Mouse (Mus musculus): ENCODE measurements around the gene 4932438H23Rik.

4932438H23Rik gene

GRCm38 (mm10) chr16:91095022-91095421 is at the start of gene 4932438H23Rik:
Gene 4932438H23Rik (minus strand): TSS chr16:91095122.
- no peak for DNase-seq

GRCm38 (mm10) chr16:91140991-91141630 is 46.2 kb upstream of the 4932438H23Rik start:
- no peak for DNase-seq

GRCm38 (mm10) chr16:91140457-91140856 is 45.5 kb upstream of the 4932438H23Rik start:
- DNase-seq, result no peak

GRCm38 (mm10) chr16:91140056-91140455 is 45.1 kb upstream of the 4932438H23Rik start:
- no peak for DNase-seq

- no peak for DNase-seq
Observed at GRCm38 (mm10) chr16:91139481-91139880, 44.6 kb upstream of the 4932438H23Rik start.

GRCm38 (mm10) chr16:91138736-91139135 is 43.8 kb upstream of the 4932438H23Rik start:
- no peak for DNase-seq

- DNase-seq, result no peak
Observed at GRCm38 (mm10) chr16:91138151-91138550, 43.2 kb upstream of the 4932438H23Rik start.

- DNase-seq, result no peak
Observed at GRCm38 (mm10) chr16:91136607-91137006, 41.7 kb upstream of the 4932438H23Rik start.

GRCm38 (mm10) chr16:91129916-91130315 is 35.0 kb upstream of the 4932438H23Rik start:
- no peak for DNase-seq

GRCm38 (mm10) chr16:91128431-91128830 is 33.5 kb upstream of the 4932438H23Rik start:
- DNase-seq, result no peak

- DNase-seq, result no peak
Observed at GRCm38 (mm10) chr16:91126734-91127524, 32.0 kb upstream of the 4932438H23Rik start.

- DNase-seq, result no peak
Observed at GRCm38 (mm10) chr16:91124256-91124655, 29.3 kb upstream of the 4932438H23Rik start.

GRCm38 (mm10) chr16:91123821-91124220 is 28.9 kb upstream of the 4932438H23Rik start:
- DNase-seq, result no peak

- no peak for DNase-seq
Observed at GRCm38 (mm10) chr16:91119879-91120278, 25.0 kb upstream of the 4932438H23Rik start.

- DNase-seq, result no peak
Observed at GRCm38 (mm10) chr16:91116696-91117095, 21.8 kb upstream of the 4932438H23Rik start.

GRCm38 (mm10) chr16:91116006-91116405 is 21.1 kb upstream of the 4932438H23Rik start:
- DNase-seq, result no peak

GRCm38 (mm10) chr16:91110999-91111535 is 16.1 kb upstream of the 4932438H23Rik start:
- DNase-seq, result no peak

GRCm38 (mm10) chr16:91107608-91108007 is 12.7 kb upstream of the 4932438H23Rik start:
- DNase-seq, result no peak

GRCm38 (mm10) chr16:91105481-91106051 is 10.6 kb upstream of the 4932438H23Rik start:
- DNase-seq, result no peak

- no peak for DNase-seq
Observed at GRCm38 (mm10) chr16:91104821-91105480, 10.0 kb upstream of the 4932438H23Rik start.

- DNase-seq, result no peak
Observed at GRCm38 (mm10) chr16:91103386-91103785, 8.5 kb upstream of the 4932438H23Rik start.

- DNase-seq, result no peak
Observed at GRCm38 (mm10) chr16:91100484-91100883, 5.6 kb upstream of the 4932438H23Rik start.

GRCm38 (mm10) chr16:91099444-91100065 is 4.6 kb upstream of the 4932438H23Rik start:
- DNase-seq, result no peak

Data from kidney, adult 9 months (tissue).